Mouse (Mus musculus): ENCODE data around the gene Gbp8.
"Not testable (repeated sequence)": the region's sequence is repeated elsewhere in the genome, so short reads cannot be mapped to it uniquely, and the experiment has no call there.

The Gbp8 gene

DNA sequence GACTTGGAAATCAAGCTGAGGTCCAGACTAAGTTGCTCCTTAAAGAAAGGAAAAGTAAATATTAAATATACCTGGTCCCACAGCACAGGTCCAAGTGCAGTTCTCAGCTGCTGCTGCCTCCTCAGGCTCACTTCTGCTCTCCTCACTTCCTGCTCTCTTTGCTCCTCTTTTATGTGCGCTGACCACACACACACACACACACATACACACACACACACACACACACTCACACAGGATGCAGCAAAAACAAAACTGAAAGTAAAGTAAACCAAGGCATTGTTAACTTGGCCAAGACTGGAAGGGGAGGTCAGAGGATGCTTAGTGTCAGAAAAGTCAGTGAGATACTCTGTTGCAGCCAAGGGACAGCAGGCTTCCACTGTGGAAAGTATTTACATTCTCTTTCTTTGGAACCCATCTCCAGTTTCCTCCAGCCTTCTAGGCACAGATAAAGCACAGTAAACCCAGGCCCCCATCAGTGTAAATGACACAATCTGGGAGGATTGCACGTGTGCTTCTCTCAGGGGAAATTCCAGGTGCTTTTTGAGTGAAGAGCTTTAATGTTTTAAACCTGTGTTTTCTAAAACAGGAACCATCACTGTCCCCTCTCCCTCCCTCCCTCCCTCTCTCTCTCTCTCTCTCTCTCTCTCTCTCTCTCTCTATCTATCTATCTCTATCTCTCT, at the start of gene Gbp8, which contains the start of the genes Gbp9 and Gbp4:
TSS of gene Gbp8 (minus strand) at position 132 of the 680 bp plus-strand sequence.
TSS of gene Gbp9 (minus strand) at position 131 of the 680 bp plus-strand sequence.
TSS of gene Gbp4 (minus strand) at position 178 of the 680 bp plus-strand sequence.
- not testable (repeated sequence) for DNase-seq

DNA sequence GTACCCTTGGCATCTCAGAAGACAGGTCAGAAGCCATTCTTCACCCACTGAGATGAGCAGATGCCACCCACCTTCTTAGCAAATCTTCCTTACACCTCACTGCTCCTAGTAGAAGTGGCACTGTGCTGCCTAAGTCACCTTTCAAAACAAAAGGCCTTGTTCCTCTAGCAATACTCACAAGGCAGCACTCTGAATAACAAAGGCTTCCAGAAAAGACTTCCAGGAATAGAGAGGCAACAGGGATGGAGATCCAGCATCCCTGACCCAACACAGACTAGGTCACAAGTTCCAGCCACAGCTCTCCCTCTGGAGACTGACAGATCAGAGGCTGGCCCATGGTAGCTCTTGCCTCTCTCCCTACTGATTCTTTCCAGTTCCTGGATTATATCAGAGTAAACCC, 42.1 kb upstream of the Gbp8 start:
- DNase-seq: no peak

DNA sequence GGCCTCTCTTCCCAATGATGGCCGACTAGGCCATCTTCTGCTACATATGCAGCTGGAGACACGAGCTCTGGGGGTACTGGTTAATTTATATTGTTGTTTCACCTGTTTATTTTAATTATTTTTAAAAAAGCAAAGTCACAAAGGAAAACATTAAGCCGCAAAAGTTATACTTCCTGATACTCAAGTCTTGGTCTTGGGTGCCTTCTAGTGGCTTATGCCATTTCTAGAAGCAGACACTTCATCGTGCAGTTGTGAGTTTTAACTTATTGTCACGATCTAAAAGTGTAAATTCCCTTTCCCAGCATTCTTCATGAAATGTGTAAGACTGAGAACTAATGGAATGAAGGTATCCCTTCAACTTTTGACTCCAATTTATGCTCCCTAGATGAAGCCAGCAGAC, 17.2 kb upstream of the Gbp8 start:
- DNase-seq: no peak

GRCm38 (mm10) chr5:105154049-105154448, 14.7 kb upstream of the Gbp8 start:
- DNase-seq: no peak

- not testable (repeated sequence) for DNase-seq
These were observed 8.7 kb upstream of the Gbp8 start for GRCm38 (mm10) chr5:105148062-105148461.

DNA sequence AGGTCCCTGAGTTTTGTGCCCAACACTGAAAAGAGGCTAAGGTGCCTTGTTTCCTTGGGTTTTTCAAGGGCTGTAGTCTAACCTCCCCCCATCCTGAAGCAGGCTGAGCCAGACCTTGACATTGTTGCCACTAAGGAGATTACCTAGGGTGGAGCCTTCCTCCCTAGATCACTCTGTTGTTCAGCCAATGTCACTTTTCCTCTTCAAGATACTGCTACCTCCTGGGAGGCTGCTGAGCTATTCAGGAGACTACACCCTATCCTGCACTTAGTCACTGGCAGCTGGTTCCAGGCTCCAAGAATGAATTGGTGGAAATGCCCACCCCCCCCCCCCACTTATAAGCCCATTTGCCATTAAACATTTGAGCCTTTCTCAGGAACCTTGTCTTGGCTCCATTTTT, 7.1 kb upstream of the Gbp8 start:
- DNase-seq: no peak

GRCm38 (mm10) chr5:105145731-105146130, 6.4 kb upstream of the Gbp8 start:
- DNase-seq: not testable (repeated sequence)

DNA sequence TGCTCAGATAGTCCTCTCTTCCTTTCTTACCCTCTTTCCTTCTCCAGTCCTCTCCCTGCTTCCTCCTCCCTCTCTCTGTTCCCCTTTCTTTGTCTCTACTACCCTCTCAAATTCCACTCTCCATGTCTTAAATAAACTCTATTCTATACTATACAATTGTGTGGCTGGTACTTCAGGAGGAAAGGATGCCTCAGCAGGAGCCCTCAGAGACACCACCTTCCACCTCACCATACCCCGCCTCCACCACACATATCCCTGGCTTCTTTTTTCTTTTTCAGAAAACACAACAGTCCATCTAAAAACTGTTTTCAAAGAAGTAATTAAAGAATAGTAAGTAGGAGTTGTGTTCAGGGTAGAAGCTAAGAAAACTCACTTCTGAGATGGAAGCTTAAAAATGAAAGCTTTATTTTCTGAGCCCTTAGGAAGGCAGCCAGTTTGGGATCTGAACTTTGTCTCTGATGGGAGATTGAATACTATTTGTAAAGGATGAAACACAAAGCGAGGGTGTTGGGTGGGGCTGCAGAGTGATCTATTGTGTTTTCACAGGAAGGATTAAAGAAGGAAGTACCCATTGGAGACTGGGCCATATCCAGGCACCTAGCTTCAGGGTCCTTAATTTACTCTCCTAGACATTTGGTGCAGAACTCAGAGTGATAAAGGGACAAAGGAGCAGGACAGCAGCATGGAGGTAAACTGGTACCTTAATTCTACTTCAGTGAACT, 910 bp upstream of the Gbp8 start:
- DNase-seq: not testable (repeated sequence)

DNA sequence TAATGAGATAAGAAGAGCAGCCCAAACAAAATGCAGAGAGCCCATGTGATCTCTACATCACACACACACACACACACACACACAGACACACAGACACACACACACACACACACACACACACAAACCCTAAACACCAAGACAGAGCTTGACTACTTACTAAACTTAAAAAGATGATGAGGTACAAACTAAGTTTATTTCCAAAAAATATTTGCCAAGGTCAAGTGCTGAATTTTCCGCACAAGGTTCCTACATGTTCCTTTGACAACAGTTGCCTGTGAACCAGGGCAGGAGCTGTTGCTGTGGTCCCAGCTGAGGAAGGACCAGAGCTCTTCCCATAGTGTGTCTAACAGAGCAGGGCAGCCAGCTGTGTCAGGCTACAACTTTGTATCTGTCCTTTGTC, 434 bp downstream of the Gbp8 start:
- no peak for DNase-seq

DNA sequence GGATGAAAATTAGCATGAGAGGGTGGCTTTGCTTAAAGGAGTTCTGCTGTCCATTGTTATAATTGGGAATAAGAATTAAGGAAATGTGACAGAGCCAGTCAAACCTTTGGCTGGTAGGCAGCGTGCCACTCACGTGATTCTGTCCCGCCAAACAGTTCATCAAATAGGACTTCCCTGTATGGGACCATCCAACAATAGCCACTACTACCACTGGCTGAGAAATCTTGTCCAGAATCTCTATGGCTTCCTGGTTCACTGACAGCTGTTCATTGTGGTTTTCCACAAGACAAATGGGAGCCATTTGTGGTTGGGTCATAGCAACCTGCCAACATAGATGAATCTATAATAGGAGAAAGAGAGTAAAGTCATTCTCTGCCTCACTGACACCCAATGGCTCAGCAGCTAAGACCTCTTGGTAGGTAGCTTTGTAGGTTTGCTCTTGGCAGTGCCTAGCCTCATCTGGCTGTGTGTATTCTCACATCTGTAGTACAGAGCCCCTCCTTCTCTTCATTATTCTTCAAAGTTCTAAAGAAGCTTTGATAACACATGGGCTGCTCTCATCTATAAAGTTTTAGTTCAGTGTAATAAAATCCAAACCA, 2.5 kb downstream of the Gbp8 start:
- not testable (repeated sequence) for DNase-seq

- DNase-seq: peak; percentile 13
These were observed 17.6 kb downstream of the Gbp8 start for GRCm38 (mm10) chr5:105121731-105122130.

- DNase-seq: no peak
These were observed 23.6 kb downstream of the Gbp8 start for GRCm38 (mm10) chr5:105115740-105116139.

- DNase-seq: no peak
These were observed 24.6 kb downstream of the Gbp8 start for GRCm38 (mm10) chr5:105114696-105115095.

DNA sequence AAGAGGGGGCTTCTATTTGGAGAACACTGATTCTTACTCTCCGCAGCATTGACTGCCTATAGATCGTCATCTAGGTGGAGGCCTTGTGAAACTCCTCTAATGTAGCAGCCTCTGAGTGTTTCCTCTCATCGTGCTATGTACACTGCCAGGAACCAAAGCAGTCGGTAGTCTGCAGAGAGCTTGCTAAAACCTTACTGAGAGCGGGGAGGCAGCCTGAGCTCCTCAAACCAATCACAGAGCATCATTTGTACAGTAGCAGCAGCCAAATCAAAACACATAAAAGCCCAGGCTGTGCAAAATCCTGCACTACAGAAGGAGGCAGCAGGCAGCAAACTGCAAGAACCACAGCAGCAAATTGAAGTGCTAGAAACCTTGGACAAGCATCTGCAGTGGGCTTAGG, 25.7 kb downstream of the Gbp8 start:
- no peak for DNase-seq

GRCm38 (mm10) chr5:105110271-105110852, 29.0 kb downstream of the Gbp8 start:
- peak; percentile 50 for DNase-seq

DNA sequence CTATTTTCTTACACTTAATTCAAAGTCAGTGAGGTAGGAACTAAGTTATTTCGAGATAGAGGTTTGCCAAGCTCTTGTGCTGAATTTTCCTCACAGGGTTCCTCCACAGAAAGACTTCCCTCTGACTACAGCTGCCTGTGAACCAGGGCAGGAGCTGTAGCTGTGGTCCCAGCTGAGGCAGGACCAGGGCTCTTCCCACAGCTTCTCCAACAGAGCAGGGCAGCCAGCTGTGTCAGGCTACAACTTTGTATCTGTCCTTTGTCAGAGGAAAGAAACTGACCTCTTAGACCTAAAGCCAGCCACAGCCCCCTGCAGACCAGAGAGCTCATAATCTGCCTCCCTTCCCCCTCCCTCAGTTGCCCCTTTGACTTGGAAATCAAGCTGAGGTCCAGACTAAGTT, 29.6 kb downstream of the Gbp8 start:
- not testable (repeated sequence) for DNase-seq

DNA sequence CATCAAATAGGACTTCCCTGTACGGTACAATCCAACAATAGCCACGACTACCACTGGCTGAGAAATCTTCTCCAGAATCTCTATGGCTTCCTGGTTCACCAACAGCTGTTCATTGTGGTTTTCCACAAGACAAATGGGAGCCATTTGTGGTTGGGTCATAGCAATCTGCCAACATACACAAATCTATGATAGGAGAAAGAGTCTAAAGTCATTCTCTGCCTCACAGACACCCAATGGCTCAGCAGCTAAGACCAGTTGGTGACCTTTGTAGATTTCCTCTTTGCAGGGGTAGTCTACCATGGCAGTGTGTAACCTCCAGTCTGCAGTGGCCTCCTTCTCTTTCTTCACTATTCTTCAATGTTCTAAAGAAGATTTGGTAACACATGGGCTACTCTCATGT, 33.7 kb downstream of the Gbp8 start:
- not testable (repeated sequence) for DNase-seq

DNA sequence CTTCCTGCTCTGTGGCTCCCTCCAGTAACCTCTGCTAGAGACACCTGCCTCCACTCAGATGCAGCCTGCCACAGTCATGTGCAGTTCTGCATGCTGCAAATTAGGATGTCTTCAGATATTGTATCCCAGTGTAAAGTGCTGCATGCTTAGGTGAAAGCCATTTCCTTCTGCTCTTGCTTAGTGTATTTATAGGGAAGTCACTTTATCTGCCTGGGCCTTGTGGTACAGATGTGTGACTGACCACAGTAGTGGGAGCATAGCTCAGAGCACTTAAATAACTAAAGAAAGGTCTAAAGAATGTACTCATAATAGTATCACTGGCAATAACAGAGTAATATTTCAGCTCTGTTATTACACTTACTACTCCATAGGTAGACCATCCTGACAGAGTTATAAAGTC, 57.4 kb downstream of the Gbp8 start:
- DNase-seq: no peak

- DNase-seq: not testable (repeated sequence)
These were observed 71.0 kb downstream of the Gbp8 start for GRCm38 (mm10) chr5:105068356-105068755.

DNA sequence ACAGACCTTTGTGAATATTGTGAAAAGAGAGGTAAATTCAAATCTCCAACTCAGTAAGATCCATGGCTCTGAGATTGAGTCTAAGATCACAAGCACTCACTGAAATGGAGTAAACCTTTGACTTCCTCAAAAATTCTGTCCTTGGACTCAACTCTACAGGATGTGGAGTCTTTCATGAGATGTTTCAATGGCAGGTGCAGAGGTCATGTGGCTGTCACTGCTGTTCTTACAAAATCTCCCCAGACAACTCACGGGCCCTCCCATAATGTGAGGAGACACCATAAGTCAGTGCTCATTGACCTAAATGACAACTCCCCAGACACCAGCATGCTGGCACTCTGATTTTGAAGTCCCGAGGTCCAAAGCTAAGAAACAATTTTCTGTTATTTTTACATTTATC, 74.9 kb downstream of the Gbp8 start:
- DNase-seq: not testable (repeated sequence)

DNA sequence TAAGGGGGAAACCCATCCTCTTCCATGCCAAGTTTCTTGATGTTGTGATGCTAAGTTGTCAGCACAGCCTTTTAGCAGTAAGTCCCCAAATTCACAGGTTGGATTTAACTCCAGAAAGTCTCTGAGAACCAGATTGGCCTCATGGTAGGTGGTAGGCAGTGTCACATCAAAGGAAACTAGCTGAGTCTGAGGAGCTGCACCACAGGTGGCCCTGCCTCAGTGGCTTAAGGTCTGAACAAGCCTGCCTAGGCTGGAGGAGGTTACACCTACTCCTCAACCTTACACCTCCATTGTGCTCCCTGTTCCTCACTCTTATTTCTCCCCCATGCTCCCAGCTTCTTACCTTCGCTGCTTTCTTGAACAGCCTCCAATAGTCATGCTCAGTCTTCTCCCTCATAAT, 76.0 kb downstream of the Gbp8 start:
- DNase-seq: no peak

GRCm38 (mm10) chr5:105062403-105062802, 76.9 kb downstream of the Gbp8 start:
- not testable (repeated sequence) for DNase-seq

GRCm38 (mm10) chr5:105060224-105060623, 79.1 kb downstream of the Gbp8 start:
- no peak for DNase-seq

Measured in layer of hippocampus, adult 9-11 months (tissue).